Mouse (Mus musculus) megakaryocyte, adult 5-6 weeks (primary cell): ENCODE measurements around the gene Stim1. TPM values are rescaled to one million over a fixed set of nuclear protein-coding genes. Genes with fewer than 3 reads are reported as not detected.
"Not testable (repeated sequence)": the region's sequence is repeated elsewhere in the genome, so short reads cannot be mapped to it uniquely, and the experiment has no call there.

Experiments used
- ATAC-seq: 2 replicates; pipeline ENCODE4 v1.8.0; 2016; ENCODE audit warnings: mild to moderate bottlenecking, inconsistent platforms; ENCODE audit not compliant: poor library complexity, severe bottlenecking
- total RNA-seq, 2 experiments: library from RNA; stranded (forward) in 1 of 2; stranded (reverse) in 1 of 2; fragments of 153-499, 151-499 nt in 1 of 2; fragments of 221-1000, 200-1000 nt in 1 of 2; gene quantifications; 2 replicates each; pipeline versions ENCODE4 v1.2.3 to v1.2.4; 2015 to 2017

Gene Stim1
- total RNA-seq, 2 experiments from 2014 or later = 28.8 to 35.5 TPM

DNA sequence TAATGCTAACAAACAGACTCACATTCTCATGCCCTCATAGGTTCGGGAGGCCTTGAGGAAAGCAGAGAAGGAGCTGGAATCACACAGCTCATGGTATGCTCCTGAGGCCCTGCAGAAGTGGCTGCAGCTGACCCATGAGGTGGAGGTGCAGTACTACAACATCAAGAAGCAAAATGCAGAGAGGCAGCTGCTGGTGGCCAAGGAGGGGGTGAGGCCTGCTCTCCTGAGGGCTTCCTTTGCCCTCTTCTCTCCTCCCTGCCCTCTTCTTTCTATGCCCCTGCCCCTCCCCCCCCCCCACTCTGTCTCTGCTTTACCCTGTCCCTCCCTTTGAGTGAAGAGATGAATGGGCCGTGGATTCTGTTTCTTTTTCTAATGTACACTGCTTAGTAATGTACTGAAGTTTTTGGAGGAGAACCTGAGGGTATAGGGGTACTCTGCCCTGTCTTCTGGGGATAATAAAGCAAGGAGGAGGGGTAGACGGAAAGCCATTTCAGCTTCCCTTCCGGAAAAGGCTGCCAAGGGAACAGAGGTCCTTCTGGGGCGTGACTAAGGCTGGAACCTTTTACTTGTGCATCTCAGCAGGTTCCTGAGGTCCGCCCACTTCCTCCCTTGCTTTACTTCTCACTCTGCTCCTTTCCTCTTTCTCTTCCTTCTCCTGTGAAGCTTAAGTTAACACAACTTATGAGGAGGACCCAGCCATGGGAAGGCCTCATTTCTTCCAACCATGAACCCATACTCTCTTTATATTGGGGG is 158.5 kb downstream of the Stim1 start:
- ATAC-seq = peak; percentile 89

DNA sequence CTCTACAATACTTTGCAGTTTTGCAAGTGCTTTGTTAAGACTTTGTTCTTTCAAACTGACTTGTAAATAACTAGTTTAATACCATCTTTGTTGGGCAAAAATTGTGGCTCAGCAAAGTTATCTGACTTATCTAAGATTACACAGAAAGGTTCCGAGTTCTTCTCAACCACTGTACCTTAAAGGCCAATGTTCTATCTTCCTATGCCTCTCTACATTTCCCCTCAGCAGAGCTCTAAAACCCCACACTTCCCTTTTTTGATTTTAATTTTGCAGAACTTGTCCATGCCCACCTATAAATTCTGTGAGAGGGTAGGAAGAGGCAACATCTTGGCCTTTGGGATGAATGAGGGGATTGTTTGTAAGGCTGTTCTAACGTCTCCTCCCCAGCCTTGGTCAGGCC is 166.7 kb downstream of the Stim1 start:
- 0 out of 2 replicates have a peak, but pooled peaks have one; percentile 27 for ATAC-seq

DNA sequence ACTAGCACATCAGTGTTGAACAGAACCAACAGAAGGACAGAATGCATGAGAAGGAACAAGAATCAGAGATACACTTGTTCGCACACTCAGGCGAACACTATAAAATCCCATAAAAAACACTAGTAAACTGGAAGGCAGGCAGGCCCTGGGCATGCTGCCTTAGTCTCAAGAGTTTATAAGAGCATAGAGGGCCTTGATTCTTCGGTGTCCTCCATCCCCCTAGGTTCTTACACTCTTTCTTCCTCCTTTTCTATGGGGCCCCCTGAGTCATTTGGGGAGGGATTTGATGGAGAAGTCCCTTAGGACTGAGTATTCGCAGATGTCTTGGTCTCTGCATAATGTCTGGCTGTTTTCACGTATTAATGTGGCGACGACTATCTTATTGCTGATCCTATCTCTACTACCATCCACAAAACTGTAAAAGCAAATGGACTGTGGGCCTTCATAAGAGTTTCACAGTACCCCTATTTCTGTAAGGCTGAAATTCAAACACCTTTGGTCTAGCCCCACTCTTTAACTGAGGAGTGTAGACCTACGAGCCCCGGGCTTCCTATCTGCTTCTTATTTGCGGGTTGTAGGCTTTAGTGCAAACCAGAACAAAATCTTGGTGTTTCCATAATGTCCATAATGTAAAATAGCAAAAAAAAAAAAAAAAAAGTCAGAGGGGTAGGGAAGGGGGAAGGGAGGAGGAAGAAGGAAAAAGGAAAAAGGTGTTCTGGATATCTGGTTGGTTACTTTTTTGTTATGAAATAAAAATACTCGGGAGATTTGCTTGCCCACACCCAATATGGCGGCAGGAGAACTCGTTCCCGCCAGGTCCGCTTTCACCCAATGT is 173.4 kb downstream of the Stim1 start:
- ATAC-seq = no peak

DNA sequence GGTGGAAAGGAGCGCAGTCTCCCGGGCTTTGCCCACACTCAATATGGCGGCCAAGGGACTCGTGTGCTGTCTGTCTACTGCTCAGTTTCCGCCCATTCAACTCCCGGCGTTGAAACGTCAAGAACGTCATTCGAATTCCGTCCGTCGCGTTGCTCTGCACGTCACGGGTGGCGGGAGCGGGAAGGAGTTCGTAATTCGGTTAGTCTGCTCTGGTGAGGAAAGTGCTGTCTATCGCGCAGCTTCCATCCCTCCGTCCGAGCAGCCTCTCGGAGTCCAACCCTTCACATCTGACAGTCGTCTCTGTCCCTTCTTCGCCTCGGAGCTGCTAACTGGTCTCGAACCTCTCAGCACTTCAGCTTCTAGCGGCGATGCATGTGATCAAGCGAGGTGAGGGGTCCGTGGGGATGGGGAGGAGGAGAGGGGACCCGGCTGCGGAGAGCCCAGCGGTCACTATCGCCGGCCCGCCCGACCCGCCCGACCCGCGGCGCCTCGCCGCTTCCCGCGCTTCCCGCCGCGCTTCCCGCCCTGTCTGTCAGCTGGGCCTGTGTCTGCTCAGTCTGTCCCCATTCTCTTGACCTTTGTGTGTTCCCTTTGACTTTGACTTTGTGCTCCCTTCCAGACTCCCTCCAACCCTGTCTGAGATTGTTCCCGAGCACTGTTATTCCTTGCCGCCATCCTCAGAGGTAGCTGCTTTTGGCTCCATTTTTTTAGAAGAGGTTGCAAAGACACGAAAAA is 174.2 kb downstream of the Stim1 start, which contains the start of gene Rrm1:
Rrm1 (plus strand) TSS at position 39 of the 735 bp plus-strand sequence.
- peak; percentile 99 for ATAC-seq

DNA sequence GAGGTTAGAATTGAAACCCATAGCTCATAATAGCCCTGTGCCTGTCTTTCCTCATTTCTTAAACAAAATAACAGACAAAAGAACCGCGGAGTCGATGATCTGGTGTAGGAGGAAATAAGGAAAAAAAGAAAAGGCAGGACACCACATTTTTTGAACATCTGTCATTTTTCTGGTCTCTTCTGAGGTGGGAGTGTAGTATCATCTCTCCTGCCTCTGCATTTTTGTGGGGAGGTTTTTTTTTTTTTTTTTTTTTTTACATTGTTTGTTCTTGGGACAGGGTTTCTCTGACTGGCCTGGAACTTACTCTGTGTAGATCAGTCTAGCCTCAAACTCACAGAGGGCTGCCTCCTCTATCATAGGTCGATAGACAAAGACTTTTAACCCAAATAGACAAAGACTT is 174.8 kb downstream of the Stim1 start:
- ATAC-seq = no peak

DNA sequence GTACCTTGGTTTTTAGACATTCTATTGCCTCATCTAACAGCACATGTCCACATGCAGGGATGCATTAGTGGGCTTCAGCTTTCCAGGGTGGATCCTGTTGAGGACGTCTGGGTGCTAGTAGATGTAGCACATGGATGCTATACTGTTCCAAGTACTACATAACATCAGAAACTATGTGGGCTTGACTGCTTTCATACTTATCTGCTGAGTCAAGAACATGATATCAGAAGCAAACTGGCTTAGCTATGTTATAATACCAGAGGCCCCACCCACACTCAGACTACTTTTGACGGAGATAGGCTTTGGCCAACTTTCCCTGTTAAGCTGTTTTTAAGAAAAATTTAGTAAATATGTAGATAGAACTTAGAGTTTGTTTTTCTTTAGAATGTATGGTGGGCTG is 176.7 kb downstream of the Stim1 start:
- ATAC-seq = no peak

DNA sequence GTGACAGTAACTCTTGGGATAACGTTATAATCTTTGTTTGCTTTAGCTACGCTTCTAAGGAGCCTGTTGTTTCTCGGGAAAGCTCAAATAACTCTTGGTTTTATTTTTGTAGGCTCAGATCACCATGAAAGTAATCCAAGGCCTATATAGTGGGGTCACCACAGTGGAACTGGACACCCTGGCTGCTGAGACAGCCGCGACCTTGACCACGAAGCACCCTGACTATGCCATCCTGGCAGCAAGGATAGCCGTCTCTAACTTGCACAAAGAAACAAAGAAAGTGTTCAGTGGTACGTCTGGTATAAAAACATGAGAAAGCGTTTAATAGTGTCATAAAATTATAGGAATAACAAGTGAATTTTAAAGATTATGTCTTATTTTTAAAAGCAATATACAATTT is 178.8 kb downstream of the Stim1 start:
- ATAC-seq = no peak

DNA sequence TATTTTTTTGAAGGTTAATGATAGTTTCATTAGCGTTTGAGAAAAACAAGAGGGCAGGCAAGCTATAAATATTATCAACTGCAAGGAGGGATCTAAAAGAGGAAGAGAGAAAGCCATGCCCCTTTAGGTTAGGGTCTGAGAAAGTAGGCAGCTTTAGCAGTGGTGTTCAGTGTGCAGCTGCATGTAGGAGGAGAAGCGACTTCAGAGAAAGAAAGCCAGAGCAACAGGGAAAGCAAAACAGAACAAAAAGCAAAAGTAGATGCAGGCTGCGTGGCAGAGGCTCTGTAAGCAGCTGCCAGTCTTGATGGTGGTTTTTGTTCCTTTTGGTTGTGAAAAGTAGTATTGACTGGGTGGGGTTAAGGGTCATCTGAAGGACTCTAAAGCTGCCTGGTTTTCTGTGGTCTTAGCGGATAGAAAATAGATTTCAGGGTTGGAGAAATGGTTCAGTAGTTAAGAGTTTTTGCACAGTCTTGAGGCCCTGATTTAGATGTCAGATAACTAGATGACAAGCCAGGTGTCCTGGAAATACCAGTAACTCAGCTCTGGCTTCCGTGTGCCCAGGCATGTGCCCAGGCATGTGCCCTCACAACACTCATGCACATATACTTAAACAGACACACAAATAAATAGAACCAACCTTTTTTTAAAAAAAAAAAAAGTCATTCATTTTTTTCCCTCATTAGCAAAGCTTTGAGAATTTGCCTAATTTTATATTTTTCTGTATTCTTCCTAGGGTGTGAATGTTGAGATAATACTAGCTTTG is 191.2 kb downstream of the Stim1 start:
- peak; percentile 45; the same call in 1 of the 2 replicates for ATAC-seq

DNA sequence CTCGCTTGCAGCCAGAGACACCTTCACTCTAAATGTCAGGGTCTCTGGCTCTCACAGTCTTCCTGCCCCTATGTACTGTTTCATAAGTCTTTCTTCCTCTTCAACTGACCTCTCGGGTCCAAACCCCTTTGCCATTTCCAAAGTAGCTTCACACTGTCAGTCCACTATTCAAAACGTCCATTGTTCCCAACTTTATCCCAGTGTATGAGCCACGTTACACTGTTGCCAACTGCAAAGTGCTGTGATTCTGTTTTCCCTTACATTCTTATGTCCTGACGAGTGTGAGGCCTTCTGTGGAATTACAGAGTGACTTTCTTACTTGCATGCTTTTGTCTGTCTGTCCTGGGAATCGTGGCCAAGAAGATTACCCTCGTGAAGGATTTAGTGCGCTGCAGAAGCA is 200.0 kb downstream of the Stim1 start:
- ATAC-seq = no peak

DNA sequence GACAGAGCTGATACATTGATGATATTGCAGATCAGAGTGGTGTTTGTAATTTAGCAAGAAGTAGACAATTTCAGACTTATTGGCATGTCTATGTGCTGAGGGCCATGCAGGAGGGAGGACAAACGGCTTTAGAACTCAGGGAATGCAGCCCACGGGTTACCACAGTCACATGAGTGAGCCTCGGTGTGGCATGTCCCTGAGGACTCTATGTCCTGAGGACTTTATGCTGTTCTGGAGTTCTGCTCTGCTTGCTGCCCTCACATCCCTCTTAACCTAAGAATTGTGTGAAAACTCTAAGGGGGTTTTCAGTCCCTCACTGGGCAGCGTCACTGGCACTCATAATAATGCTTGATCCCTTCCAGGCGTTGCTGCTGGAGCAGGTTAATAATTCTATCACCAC is 205.1 kb downstream of the Stim1 start:
- no peak for ATAC-seq

DNA sequence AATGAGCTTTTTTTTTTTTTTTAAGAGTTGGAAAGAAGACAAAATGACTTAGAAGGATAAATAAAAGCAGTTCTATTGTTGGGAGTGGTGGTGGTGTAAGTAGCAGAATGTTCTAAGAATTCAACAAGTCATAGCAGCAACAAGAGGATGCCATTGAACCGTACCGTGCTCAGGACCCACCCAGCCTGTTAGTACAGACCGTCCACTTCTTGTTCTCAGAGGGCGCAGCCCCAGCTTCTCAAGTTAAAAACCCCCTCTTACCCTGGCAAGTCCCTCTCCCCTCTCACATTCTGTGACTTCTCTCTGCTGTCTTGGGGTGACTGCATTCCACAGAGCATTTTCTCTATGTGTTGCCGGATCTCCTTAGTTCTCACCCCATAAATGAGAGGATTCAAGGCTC is 209.0 kb downstream of the Stim1 start:
- no peak for ATAC-seq

DNA sequence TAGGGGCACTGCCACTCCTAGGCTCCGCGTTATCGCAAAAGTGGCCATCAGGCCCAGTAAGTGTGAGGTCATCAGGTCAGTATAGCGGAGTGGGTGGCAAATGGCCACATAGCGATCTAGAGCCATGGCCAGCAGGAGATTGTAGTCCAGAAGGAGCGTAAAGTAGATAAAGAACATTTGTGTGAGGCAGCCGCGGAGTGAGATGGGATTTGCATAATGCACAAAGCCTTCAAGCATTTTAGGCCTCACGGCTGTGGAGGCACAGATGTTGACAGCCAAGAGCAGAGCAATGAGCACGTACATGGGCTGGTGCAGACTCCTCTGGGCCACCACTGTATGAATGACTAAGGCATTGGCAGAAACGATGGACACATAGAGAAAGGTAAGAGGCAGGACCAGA is 209.8 kb downstream of the Stim1 start:
- no peak for ATAC-seq

DNA sequence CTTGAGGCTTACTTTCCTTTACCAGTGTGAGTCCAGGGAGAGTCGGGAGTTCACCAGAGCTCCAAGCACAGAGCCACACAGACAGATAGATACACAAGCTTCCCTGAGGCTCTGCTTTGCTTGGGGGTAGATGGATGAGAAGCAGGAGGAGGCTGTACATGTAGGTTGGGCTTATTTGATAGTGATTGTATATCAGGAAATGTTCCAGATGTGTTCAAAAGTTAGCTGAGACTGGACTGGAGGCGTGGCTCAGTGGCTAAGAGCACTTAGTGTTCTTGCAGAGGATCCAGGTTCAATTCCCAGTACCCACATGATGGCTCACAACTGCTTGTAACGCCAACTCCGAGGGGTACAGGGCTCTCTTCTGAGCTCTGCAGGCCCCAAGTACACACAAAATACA is 210.8 kb downstream of the Stim1 start:
- ATAC-seq = no peak

DNA sequence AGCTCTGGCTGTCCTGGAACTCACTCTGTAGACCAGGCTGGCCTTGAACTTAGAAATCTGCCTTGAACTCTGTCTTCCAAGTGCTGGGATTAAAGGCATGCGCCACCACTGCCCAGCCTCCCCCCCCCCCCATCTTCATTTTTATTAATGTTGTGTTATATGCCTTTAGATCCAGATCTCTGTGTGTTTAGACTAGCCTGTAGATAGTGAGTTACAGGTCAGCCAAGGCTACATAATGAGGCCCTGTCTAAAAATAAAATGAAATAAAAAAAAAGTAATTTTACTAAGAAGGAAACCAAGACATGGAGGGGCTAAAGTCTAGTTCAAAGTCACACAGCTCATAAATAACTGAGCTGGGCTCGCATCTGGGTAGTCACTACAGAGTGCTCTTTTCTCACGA is 211.3 kb downstream of the Stim1 start:
- ATAC-seq = no peak

DNA sequence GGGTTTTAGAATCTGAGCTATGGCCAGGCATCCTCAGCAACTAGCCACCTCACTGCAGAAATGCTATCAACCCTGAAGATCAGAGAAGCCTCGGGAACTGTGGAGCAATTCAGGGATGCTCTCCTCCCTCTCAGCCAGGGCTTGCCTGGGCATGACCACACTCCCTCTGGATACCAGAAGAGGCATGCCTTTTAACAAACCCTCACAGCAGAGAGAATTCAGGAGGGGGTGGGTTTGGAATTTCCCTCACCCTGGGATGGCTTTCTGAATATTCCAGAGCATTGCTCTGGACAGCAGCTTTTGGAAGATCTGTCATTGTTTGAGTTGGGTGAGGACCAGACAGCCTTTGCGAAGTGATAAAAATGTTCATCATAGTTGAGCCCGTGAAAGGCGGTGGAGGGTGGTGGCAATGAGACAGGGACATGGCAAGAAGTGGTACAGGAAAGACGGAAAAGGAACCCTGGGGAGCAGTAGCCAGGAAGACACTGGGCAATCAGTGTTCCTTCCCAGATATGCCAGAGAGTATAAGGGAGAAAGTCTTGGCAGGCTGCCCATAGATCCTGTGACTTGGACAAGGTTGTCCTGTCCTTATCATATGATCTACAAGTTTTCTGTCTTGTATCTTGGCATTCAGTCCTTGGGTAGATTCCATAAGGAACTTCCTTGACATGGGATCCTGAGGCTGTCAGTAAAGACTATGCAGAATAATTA is 211.9 kb downstream of the Stim1 start:
- ATAC-seq = no peak

DNA sequence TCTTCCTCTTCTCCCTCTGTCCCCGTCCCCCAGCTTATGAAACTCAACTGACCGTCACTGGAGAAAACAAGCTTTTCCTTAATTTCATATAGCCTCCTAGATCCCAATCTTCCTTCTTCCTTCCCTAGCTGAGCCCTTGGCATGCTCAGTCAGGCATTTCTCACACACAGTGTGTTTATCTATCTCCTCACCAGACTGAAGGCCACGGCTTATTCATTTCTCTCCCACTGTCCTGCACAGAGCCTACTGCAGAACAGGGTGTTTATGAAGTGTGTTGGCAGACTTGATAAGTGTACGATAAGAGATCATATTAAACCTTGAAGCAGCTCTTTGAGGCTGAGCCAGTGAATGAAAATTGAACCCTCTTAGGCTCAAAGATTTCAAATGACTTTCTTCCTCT is 213.2 kb downstream of the Stim1 start:
- ATAC-seq = no peak

DNA sequence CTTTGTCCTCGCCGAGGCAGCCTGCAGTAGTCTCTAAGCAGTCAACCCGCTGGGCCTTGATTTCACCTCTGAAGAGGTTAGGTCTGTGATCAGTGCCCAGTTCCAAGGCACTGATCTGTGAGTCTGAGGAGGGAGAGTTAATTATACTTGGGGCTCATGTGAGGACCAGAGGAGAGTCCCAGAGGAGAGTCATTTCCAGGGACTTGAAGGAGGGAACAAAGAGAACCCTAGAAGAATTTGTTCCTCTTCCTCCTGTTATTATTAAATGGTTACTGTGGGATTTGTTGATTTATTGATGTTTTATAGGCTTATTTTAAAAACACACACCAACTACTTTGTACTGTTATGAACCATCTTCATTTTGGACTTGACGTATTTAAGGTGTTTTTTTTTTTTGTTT is 214.0 kb downstream of the Stim1 start, which contains the start of gene Olfr543:
Olfr543 (minus strand) TSS at position 101 of the 400 bp plus-strand sequence.
- no peak for ATAC-seq

DNA sequence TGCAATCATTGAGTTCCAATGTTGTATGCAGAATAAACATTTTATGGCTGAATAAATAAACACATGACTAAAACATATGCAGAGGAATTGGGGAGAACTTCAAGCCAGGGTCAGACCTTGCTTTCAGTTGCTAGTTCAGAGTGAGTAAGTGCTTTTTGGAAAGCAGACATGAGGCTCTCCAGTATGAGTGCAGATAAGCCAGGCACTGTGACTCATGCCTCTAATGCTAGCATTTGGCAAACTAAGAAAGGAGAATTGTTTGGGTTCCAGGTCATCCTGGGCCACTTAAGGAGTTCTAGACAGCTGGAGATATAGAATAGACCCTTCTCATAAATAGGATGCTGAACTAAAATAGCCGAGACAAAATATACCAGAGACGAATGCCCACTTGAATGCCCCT is 216.1 kb downstream of the Stim1 start:
- no peak for ATAC-seq

DNA sequence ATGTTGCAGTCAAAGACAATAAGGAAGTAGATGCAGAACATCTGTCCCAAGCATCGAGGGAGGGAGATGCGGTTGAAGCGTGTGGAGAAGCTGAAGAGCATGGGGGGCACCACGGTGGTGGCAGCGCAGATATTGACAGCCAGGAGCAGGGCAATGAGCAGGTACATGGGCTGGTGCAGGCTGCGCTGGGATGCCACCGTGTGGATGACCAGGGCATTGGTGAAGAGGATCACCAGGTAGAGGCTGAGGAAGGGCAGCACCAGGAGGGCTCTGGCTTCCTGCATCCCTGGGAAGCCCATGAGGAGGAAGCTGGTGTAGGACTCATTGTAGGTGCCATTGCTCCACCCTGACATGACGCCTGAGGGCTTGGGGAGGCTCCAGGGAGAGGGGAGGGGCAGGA is 217.2 kb downstream of the Stim1 start:
- ATAC-seq = not testable (repeated sequence)

DNA sequence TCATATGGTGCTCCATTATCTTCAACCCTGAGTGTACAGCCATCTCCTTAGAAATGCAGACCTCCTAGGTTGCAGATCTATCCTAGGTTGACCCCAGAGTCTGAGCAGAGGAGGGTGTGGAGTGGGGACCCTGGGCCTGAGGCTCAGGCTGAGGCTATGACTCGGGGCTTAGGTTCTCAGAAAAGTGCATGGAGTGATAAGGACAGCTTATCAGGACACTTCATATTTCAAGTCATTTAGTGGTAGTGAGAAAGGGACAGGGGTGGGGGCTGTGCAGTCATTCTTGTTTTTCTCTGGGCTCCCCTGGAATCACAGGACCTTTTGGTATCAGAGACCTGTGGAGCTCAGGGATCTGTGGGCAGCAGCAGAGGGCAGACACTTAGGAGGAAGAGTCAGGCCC is 218.5 kb downstream of the Stim1 start:
- ATAC-seq = no peak
